In genomic region chr5:14073152-14073551, GRCm38 (mm10) we compare ENCODE assay signal across 9 mouse cellular contexts. TPM values are rescaled to one million over a fixed set of nuclear protein-coding genes. Genes with fewer than 3 reads are reported as not detected.
DNase-seq lines count a peak whose midpoint lies in the region; ATAC-seq and TF ChIP-seq lines count a peak whose summit lies in the region.
"Had no signal": no experiment of that assay in that cellular context is flagged by ENCODE, and none has a peak within 500 bp of the region (broad histone marks: within the 10 kb centered on the region; RNA-seq: fewer than 3 reads in every experiment).

No protein-coding gene starts in this region.

- no peak overlapping the region for H3K4me3 ChIP-seq in hindbrain, postnatal 0 days (ENCODE audit: low read length)
- no peak overlapping the region for H3K4me3 ChIP-seq in hindbrain, embryonic 13.5 days

- WGBS in hindbrain, postnatal 0 days, result 82% methylated on average over 3 of the region's 3 CpGs
- 91% methylated on average over 3 of the region's 3 CpGs for WGBS in hindbrain, embryonic 13.5 days

- DNase-seq in hindbrain, postnatal 0 days (ENCODE audit: low spot score), result peak; percentile 11
- peak; percentile 61 for DNase-seq in ES-CJ7 (ENCODE audit: low read depth, low spot score)
- peak; percentile 54 for DNase-seq in adrenal gland, postnatal 36 days
- DNase-seq in kidney, postnatal 4 days, result peak; percentile 55 to 70
- no peak for DNase-seq in layer of hippocampus, postnatal 25 days (ENCODE audit: extremely low spot score in 1 of 2, low spot score in 1 of 2)
- DNase-seq in yolk sac, embryonic 10.5 days (ENCODE audit: low spot score), result no peak

- ATAC-seq in hindbrain, postnatal 0 days, result no peak
- ATAC-seq in hindbrain, embryonic 13.5 days (ENCODE audit: low FRiP score), result no peak
- ATAC-seq in cerebellum, adult (ENCODE audit: insufficient number of reproducible peaks, low FRiP score, low TSS enrichment), result no peak
- ATAC-seq: midbrain, embryonic 16.5 days had no signal

- no peak overlapping the region for H3K9ac ChIP-seq in hindbrain, postnatal 0 days (replicated peaks; ENCODE audit: low read length)
- no peak overlapping the region for H3K9ac ChIP-seq in hindbrain, embryonic 13.5 days

- no peaks in the 10 kb centered on the region for H3K27me3 ChIP-seq in hindbrain, postnatal 0 days (ENCODE audit: insufficient read depth, low read length)
- no peaks in the 10 kb centered on the region for H3K27me3 ChIP-seq in hindbrain, embryonic 13.5 days

- H3K4me2 ChIP-seq in hindbrain, postnatal 0 days (ENCODE audit: low read depth, low read length), result no peak overlapping the region
- H3K4me2 ChIP-seq in hindbrain, embryonic 13.5 days, result no peak overlapping the region

- TF ChIP-seq CTCF in hindbrain, postnatal 0 days (IDR thresholded peaks at IDR 0.05; ENCODE audit: low read depth), result no peak

- H3K27ac ChIP-seq in hindbrain, postnatal 0 days, result no peak overlapping the region
- no peak overlapping the region for H3K27ac ChIP-seq in hindbrain, embryonic 13.5 days

- H3K36me3 ChIP-seq in hindbrain, postnatal 0 days (ENCODE audit: insufficient read depth, low read length), result no peaks in the 10 kb centered on the region
- H3K36me3 ChIP-seq in hindbrain, embryonic 13.5 days, result no peaks in the 10 kb centered on the region

- no peaks in the 10 kb centered on the region for H3K9me3 ChIP-seq in hindbrain, postnatal 0 days (ENCODE audit: low read length)
- H3K9me3 ChIP-seq in hindbrain, embryonic 13.5 days, result no peaks in the 10 kb centered on the region

- H3K4me1 ChIP-seq in hindbrain, postnatal 0 days (ENCODE audit: insufficient read depth, low read length), result no peaks in the 10 kb centered on the region
- no peaks in the 10 kb centered on the region for H3K4me1 ChIP-seq in hindbrain, embryonic 13.5 days (replicated peaks)

RNA-seq across cellular contexts. Expression of gene Sema3e, which starts 48.1 kb away (rescaled TPM):
- 3.6 and 4.2 TPM in 2 replicates for total RNA-seq in hindbrain, postnatal 0 days (2014; rRNA removed)
- 3.5 and 3.6 TPM in 2 replicates for polyA plus RNA-seq in hindbrain, postnatal 0 days (2015; fragmentation: Nextera tagmentation; extraction: Ambion mirVana)
- 4.7 and 5.2 TPM in 2 replicates for polyA plus RNA-seq in hindbrain, embryonic 13.5 days (2015; fragmentation: Nextera tagmentation; extraction: Ambion mirVana)
- total RNA-seq in adrenal gland, postnatal 36 days (2021), result under 1 TPM; 0.49 to 0.56 TPM
- 10 to 100 TPM; 44.4 to 46.5 TPM for total RNA-seq in layer of hippocampus, postnatal 25 days (2021)

Comparison
In these comparisons a context has a peak if more than half of its experiments do, and no peak if none do; other contexts are left out.
1. DNase-seq: peak in hindbrain, postnatal 0 days (single experiment), ES-CJ7 (single experiment), adrenal gland, postnatal 36 days (2 of 2) and kidney, postnatal 4 days (2 of 2); none in layer of hippocampus, postnatal 25 days (0 of 2) and yolk sac, embryonic 10.5 days (single experiment).